Mouse (Mus musculus) heart, adult 2 months (tissue): ENCODE results near the gene Prss2. TPM values are rescaled to one million over a fixed set of nuclear protein-coding genes. Genes with fewer than 3 reads are reported as not detected.

Experiments
- DNase-seq, 2 experiments: peaks; one replicate each; pipeline ENCODE4 v3.0.0; 2021
- H3K27ac ChIP-seq: fragments of 200-600 bp; 2 replicates; pipeline ENCODE4 v1.8.1; 2022
- H3K27me3 ChIP-seq: fragments of 200-500 bp; 2 replicates; pipeline ENCODE4 v1.6.1; 2012; ENCODE audit warnings: mild to moderate bottlenecking, low read length, inconsistent platforms, mixed read lengths; ENCODE audit not compliant: control insufficient read depth, insufficient read depth
- H3K36me3 ChIP-seq: fragments of 200-500 bp; 2 replicates; pipeline ENCODE4 v1.6.1; 2012; ENCODE audit warnings: low read length, inconsistent platforms; ENCODE audit not compliant: control insufficient read depth, insufficient read depth
- H3K4me1 ChIP-seq: fragments of 200-500 bp; 2 replicates; pipeline ENCODE4 v1.6.1; 2011; ENCODE audit warnings: low read length; ENCODE audit not compliant: control insufficient read depth, insufficient read depth
- H3K4me3 ChIP-seq: fragments of 200-600 bp; 2 replicates; pipeline ENCODE4 v1.8.1; 2022
- H3K79me2 ChIP-seq: fragments of 200-500 bp; replicated peaks from 2 replicates; pipeline ENCODE4 v1.6.1; 2012; ENCODE audit warnings: mild to moderate bottlenecking, inconsistent platforms, low read length, moderate library complexity, mixed read lengths; ENCODE audit not compliant: control insufficient read depth, insufficient read depth
- H3K9ac ChIP-seq: fragments of 200-500 bp; 2 replicates; pipeline ENCODE4 v1.6.1; 2012; ENCODE audit warnings: low read depth, mild to moderate bottlenecking, control low read depth, inconsistent platforms, low read length, mixed read lengths
- CTCF ChIP-seq: fragments of 200-600 bp; IDR thresholded peaks from 2 replicates; pipeline ENCODE4 v1.8.1; 2022; ENCODE audit warnings: antibody characterized with exemption, mild to moderate bottlenecking, moderate library complexity
- EP300 ChIP-seq: fragments of 200-500 bp; IDR thresholded peaks from 2 replicates; pipeline ENCODE4 v1.6.1; 2011; ENCODE audit warnings: low read depth, low read length, control low read depth; ENCODE audit not compliant: insufficient read depth
- POLR2A ChIP-seq: fragments of 200-500 bp; IDR thresholded peaks from 2 replicates; pipeline ENCODE4 v1.6.1; 2011; ENCODE audit warnings: mild to moderate bottlenecking, low read depth, low read length, control low read depth; ENCODE audit not compliant: insufficient read depth
- WGBS: fragments of 180-500 bp; shearing (Covaris S2); methylation state at CpG from one replicate; pipeline ENCODE4 v1.1.7; 2018; 5-methylcytosine and 5-hydroxymethylcytosine counted together
- intact Hi-C: fragments of 180-260 bp; cut with DNase I; formaldehyde crosslinking; loops from one replicate; pipeline ENCODE4 v1.15.1; 2025
- polyA plus RNA-seq: library from polyadenylated mRNA; depleted of rRNA; stranded (reverse); fragments of >200 nt; gene quantifications from 2 replicates; pipeline ENCODE4 v1.2.3, GENCODE M21; 2012
- total RNA-seq, 2 experiments: library from RNA; stranded (reverse); gene quantifications; 2 replicates each; pipeline ENCODE4 v1.2.3; 2021

The Prss2 gene
- total and polyA plus RNA-seq, 3 experiments = not detected

GRCm38 (mm10) chr6:41541746-41542145 lies 20.2 kb downstream of the Prss2 start:
- DNase-seq = no peak
- intact Hi-C loops = no loop called here
- H3K4me1 ChIP-seq = no peaks in the 10 kb centered on the region

DNA sequence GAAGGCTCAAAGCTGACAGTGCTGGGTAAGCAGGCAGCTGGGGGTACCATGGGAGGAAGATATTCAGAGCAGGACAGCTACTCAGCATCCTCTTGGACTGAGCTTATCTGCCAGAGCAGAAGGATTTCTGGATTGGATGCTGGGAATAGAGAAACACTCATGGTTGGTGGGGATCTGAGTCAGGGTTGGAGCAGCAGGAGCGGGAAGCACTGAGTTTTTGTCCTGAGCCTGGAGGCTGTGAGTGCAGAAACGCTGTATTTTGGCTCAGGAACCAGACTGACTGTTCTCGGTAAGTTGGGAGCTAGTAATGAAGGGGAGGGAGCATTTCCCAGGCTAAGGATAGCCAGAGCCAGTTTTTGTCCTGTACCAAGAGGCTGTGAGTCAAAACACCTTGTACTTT lies 21.4 kb downstream of the Prss2 start:
- Histone ChIP-seq H3K9ac (no peak overlapping the region), H3K36me3 (no peaks in the 10 kb centered on the region), H3K27me3 (no peaks in the 10 kb centered on the region), H3K27ac (no peak overlapping the region), H3K79me2 (no peaks in the 10 kb centered on the region), H3K4me3 (no peak overlapping the region), H3K4me1 (no peaks in the 10 kb centered on the region)
- WGBS = 19% methylated on average over 3 of the region's 3 CpGs
- DNase-seq = no peak
- TF ChIP-seq POLR2A (no peak), EP300 (no peak), CTCF (no peak)
- intact Hi-C loops = no loop called here

More at GRCm38 (mm10) chr6:41541746-41542145, 20.2 kb downstream of the Prss2 start:
- H3K27ac ChIP-seq = no peak overlapping the region
- no peaks in the 10 kb centered on the region for H3K79me2 ChIP-seq
- WGBS = 47% methylated on average over 1 of the region's 1 CpGs
- H3K4me3 ChIP-seq = no peak overlapping the region
- no peak overlapping the region for H3K9ac ChIP-seq
- TF ChIP-seq POLR2A (no peak), EP300 (no peak), CTCF (no peak)
- H3K36me3 ChIP-seq = no peaks in the 10 kb centered on the region
- no peaks in the 10 kb centered on the region for H3K27me3 ChIP-seq

GRCm38 (mm10) chr6:41543411-41544050 lies 21.9 kb downstream of the Prss2 start:
- intact Hi-C loops = no loop called here
- H3K27ac ChIP-seq = no peak overlapping the region
- H3K4me1 ChIP-seq = no peaks in the 10 kb centered on the region
- 7% methylated on average over 28 of the region's 28 CpGs for WGBS
- H3K36me3 ChIP-seq = no peaks in the 10 kb centered on the region
- no peak overlapping the region for H3K9ac ChIP-seq
- H3K79me2 ChIP-seq = no peaks in the 10 kb centered on the region
- no peak for DNase-seq
- H3K27me3 ChIP-seq = no peaks in the 10 kb centered on the region
- H3K4me3 ChIP-seq = no peak overlapping the region
- TF ChIP-seq EP300 = no peak
- TF ChIP-seq POLR2A = no peak
- TF ChIP-seq CTCF = no peak

DNA sequence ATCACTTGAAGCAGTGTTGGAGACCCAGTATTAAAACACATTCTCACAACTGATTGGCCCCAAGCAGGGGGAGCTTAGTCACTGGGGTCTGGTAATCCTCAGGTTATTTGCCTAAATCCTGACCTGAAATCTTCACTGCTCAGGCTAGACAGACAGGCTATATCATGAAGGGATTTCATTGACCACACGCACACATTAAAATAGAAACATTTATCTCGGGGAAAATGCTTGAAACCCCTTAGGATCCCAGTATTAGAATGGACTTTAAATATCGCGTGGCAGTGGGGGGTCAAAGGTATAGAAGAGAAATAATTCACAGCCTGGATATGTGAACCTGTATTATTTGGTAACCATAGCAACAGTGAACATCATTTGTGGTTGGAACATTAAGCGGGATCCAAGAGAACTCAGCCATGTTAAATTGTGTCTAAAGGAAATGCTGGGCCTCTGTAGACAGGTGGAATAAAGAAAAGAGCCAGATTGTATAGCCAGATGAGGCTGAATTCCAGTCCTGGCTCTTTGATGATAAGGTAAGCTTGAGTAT lies 22.9 kb downstream of the Prss2 start:
- TF ChIP-seq CTCF = no peak
- TF ChIP-seq POLR2A = no peak
- TF ChIP-seq EP300 = no peak
- 83% methylated on average over 5 of the region's 5 CpGs for WGBS
- H3K9ac ChIP-seq = no peak overlapping the region
- DNase-seq = no peak
- H3K4me3 ChIP-seq = no peak overlapping the region
- no peak overlapping the region for H3K27ac ChIP-seq
- intact Hi-C loops = no loop called here
- H3K79me2 ChIP-seq = no peaks in the 10 kb centered on the region
- no peaks in the 10 kb centered on the region for H3K27me3 ChIP-seq
- H3K36me3 ChIP-seq = no peaks in the 10 kb centered on the region
- H3K4me1 ChIP-seq = no peaks in the 10 kb centered on the region

DNA sequence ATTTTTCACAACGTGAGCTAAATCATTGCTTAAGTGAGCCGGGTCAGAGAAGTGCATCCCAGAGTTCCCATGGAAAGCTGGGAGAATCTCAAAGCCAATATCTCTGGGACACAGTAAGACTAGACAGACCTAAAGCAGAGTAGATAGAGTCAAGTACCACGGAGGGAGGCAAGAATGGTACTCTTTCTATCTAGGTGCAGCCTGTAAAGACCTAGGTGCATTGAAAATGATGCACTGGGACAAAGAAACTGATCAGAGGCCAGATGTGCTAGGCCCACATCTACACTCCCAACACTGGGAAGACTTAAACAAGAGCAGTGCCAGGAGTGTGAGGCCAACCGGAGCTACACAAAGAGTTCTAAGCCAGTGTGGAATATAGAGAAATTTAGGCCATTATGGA lies 23.7 kb downstream of the Prss2 start:
- H3K4me3 ChIP-seq = no peak overlapping the region

GRCm38 (mm10) chr6:41547056-41547650 lies 25.6 kb downstream of the Prss2 start:
- no peaks in the 10 kb centered on the region for H3K27me3 ChIP-seq
- intact Hi-C loops = no loop called here
- TF ChIP-seq CTCF = no peak
- TF ChIP-seq EP300 = no peak
- TF ChIP-seq POLR2A = no peak
- no peak overlapping the region for H3K27ac ChIP-seq
- H3K9ac ChIP-seq = no peak overlapping the region
- no peak overlapping the region for H3K4me3 ChIP-seq
- 83% methylated on average over 5 of the region's 5 CpGs for WGBS
- no peaks in the 10 kb centered on the region for H3K4me1 ChIP-seq
- no peak for DNase-seq
- H3K79me2 ChIP-seq = no peaks in the 10 kb centered on the region
- no peaks in the 10 kb centered on the region for H3K36me3 ChIP-seq

More for the DNA sequence above, 23.7 kb downstream of the Prss2 start:
- WGBS = 83% methylated on average over 4 of the region's 4 CpGs
- H3K79me2 ChIP-seq = no peaks in the 10 kb centered on the region
- no peak for DNase-seq
- H3K9ac ChIP-seq = no peak overlapping the region
- intact Hi-C loops = no loop called here
- no peak overlapping the region for H3K27ac ChIP-seq
- H3K4me1 ChIP-seq = no peaks in the 10 kb centered on the region
- no peaks in the 10 kb centered on the region for H3K27me3 ChIP-seq
- H3K36me3 ChIP-seq = no peaks in the 10 kb centered on the region
- TF ChIP-seq EP300 = no peak
- no peak for TF ChIP-seq CTCF
- TF ChIP-seq POLR2A = no peak
